Mouse (Mus musculus) intestine, embryonic 15.5 days (tissue): ENCODE measurements at regions not wholly inside any gene's neighbourhood (a gene's known extent, or its start where the extent isn't known, plus 50 kb on each side); places are given as distances from the start of the nearest gene placed in this dataset.
A peak's percentile ranks its signal among the peaks of the same experiment; 100 is the strongest.

ENCODE experiments used
- ATAC-seq: fragments of 200-750 bp; cut with Nextera tagmentation; 2 replicates; pipeline ENCODE4 v1.8.0; 2017; ENCODE audit warnings: moderate TSS enrichment, moderate library complexity
- H3K27ac ChIP-seq: fragments of 300-500 bp; sonication (generic); 2 replicates; pipeline ENCODE4 v1.5.1; 2015; ENCODE audit warnings: mild to moderate bottlenecking, inconsistent platforms
- H3K27me3 ChIP-seq: fragments of 300-500 bp; sonication (generic); replicated peaks from 2 replicates; pipeline ENCODE4 v1.6.1; 2015; ENCODE audit warnings: inconsistent platforms
- H3K36me3 ChIP-seq: fragments of 300-500 bp; sonication (generic); 2 replicates; pipeline ENCODE4 v1.6.1; 2015; ENCODE audit warnings: inconsistent platforms
- H3K4me1 ChIP-seq: fragments of 300-500 bp; sonication (generic); replicated peaks from 2 replicates; pipeline ENCODE4 v1.6.1; 2015; ENCODE audit warnings: inconsistent platforms
- H3K4me2 ChIP-seq: fragments of 300-500 bp; sonication (generic); replicated peaks from 2 replicates; pipeline ENCODE4 v1.6.1; 2015; ENCODE audit warnings: mild to moderate bottlenecking, inconsistent platforms
- H3K4me3 ChIP-seq: fragments of 300-500 bp; sonication (generic); replicated peaks from 2 replicates; pipeline ENCODE4 v1.5.1; 2015; ENCODE audit warnings: inconsistent platforms
- H3K9ac ChIP-seq: fragments of 300-500 bp; sonication (generic); 2 replicates; pipeline ENCODE4 v1.6.1; 2015; ENCODE audit warnings: inconsistent platforms
- H3K9me3 ChIP-seq: fragments of 300-500 bp; sonication (generic); 2 replicates; pipeline ENCODE4 v1.6.1; 2016; ENCODE audit warnings: inconsistent platforms
- WGBS: fragments of 180-500 bp; shearing (Covaris S2); methylation state at CpG from one replicate; pipeline ENCODE4 v1.1.7; 2015; 5-methylcytosine and 5-hydroxymethylcytosine counted together

GRCm38 (mm10) chr11:112988900-112989299, 206.9 kb downstream of the Sox9 start:
- 40% methylated on average over 1 of the region's 1 CpGs for WGBS
- no peak overlapping the region for H3K9ac ChIP-seq
- no peaks in the 10 kb centered on the region for H3K36me3 ChIP-seq
- peaks cover 18% of the 10 kb centered on the region for H3K4me1 ChIP-seq
- no peak overlapping the region for H3K27ac ChIP-seq
- no peak overlapping the region for H3K4me2 ChIP-seq
- no peak for ATAC-seq
- H3K4me3 ChIP-seq: no peak overlapping the region
- H3K27me3 ChIP-seq: no peaks in the 10 kb centered on the region
- no peaks in the 10 kb centered on the region for H3K9me3 ChIP-seq

DNA sequence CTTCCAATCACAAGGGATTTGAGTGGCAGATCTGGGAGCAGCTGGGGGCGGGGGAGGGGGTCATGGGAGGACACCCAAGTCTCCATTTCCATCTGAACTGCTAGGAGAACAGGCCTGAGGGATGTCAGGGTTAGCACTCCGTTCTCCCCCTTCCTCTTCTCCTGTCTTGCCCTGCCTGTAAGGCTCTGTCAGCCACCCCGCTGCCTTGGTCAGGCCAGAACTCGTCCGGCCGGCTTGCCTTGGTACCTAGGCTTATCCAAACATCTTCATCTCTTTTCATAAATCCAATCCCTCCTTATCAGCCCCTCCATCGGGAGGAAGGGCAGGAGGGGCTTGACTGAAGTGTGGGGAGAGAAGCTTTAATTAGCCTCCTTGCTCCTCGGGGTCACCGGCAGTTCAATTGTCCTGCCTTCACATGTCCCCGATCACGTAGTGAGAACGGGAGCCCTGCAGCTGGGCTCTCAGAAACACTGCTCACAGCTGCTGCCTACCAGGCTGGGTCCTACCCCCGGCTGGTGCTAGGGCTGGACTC, 208.0 kb downstream of the Sox9 start:
- Histone ChIP-seq H3K4me3 (no peak overlapping the region), H3K9ac (no peak overlapping the region), H3K27me3 (no peaks in the 10 kb centered on the region), H3K4me2 (no peak overlapping the region), H3K4me1 (peaks cover 18% of the 10 kb centered on the region), H3K27ac (no peak overlapping the region), H3K36me3 (no peaks in the 10 kb centered on the region), H3K9me3 (no peaks in the 10 kb centered on the region)
- peak; percentile 55; the same call in 1 of the 2 replicates for ATAC-seq
- WGBS: 39% methylated on average over 13 of the region's 13 CpGs

DNA sequence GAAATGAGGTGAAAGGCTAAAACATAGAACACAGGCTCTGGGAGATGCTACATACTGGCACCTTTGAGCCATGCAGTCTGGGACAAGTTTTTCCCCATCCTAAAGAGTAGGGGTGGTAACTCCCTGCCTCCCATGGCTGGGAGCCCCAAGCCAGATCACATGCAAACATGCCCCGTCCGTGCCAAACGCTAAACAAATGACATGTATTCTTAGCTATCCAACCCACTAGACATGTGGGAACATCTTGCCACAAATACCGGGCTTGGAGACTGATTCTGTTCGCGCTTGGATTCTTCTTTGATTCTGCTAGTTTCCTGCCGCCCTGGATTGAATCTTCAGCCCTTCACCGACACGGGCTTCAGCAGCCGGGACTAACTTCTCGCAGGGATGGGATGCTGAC, 208.7 kb downstream of the Sox9 start:
- no peak overlapping the region for H3K4me3 ChIP-seq
- 87% methylated on average over 11 of the region's 11 CpGs for WGBS
- no peak for ATAC-seq
- H3K9me3 ChIP-seq: no peaks in the 10 kb centered on the region
- H3K4me2 ChIP-seq: no peak overlapping the region
- H3K4me1 ChIP-seq: peaks cover 18% of the 10 kb centered on the region
- H3K9ac ChIP-seq: no peak overlapping the region
- H3K36me3 ChIP-seq: no peaks in the 10 kb centered on the region
- no peak overlapping the region for H3K27ac ChIP-seq
- H3K27me3 ChIP-seq: no peaks in the 10 kb centered on the region

DNA sequence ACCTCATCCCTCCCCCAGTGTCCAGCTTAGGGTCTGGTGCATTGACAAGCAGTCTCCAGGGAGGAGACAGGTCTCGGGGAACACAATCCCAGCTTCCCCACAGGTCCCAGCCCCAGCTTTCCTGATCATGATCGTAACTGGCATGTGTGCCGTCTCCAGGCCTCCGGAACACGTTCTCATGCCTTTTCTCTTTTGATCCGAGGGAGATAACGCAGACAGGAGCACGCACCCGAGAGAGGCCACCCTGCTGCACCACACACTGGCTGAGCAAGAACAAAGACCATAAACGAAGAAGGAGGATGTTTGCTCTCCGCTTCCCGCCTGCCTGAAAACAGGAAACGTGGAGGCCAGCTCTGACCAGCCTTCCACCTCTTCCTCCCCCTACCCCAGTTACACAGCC, 209.8 kb downstream of the Sox9 start:
- no peak overlapping the region for H3K9ac ChIP-seq
- H3K36me3 ChIP-seq: no peaks in the 10 kb centered on the region
- H3K4me3 ChIP-seq: no peak overlapping the region
- no peaks in the 10 kb centered on the region for H3K27me3 ChIP-seq
- peaks cover 18% of the 10 kb centered on the region for H3K4me1 ChIP-seq
- WGBS: 24% methylated on average over 13 of the region's 13 CpGs
- peak overlapping the region; percentile 14; the same call in 1 of the 2 replicates for H3K4me2 ChIP-seq
- H3K9me3 ChIP-seq: no peaks in the 10 kb centered on the region
- H3K27ac ChIP-seq: no peak overlapping the region
- peak; percentile 78 for ATAC-seq

GRCm38 (mm10) chr11:112998777-112999583, 217.0 kb downstream of the Sox9 start:
- no peak overlapping the region for H3K9ac ChIP-seq
- H3K27me3 ChIP-seq: no peaks in the 10 kb centered on the region
- WGBS: 44% methylated on average over 5 of the region's 5 CpGs
- no peak overlapping the region for H3K27ac ChIP-seq
- ATAC-seq: peak; percentile 34; the same call in 1 of the 2 replicates
- H3K9me3 ChIP-seq: no peaks in the 10 kb centered on the region
- H3K4me2 ChIP-seq: no peak overlapping the region
- no peaks in the 10 kb centered on the region for H3K36me3 ChIP-seq
- no peak overlapping the region for H3K4me3 ChIP-seq
- H3K4me1 ChIP-seq: 0 out of 2 replicates have a peak, but pooled peaks cover 4% of the 10 kb centered on the region

DNA sequence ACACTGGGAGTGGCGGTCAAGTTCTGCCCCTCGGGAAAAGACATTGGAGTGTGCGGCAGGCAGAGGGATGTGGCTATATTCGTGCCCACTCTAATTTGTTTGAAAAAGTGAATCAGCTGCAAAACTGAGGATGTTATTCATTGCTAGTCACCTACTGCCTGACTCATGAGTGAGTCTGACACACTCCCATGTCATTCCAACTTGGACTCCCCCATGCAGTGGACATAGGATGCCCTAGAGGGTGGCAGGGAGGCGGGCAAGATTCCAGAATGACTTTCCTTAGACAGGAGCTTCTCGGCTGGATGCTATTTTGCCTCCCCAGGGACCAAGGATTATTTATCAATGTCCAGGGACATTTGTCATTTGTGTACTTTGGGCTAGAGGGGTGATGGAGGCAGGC, 219.0 kb downstream of the Sox9 start:
- Histone ChIP-seq H3K4me3 (no peak overlapping the region), H3K9ac (no peak overlapping the region), H3K27ac (no peak overlapping the region), H3K9me3 (no peaks in the 10 kb centered on the region), H3K4me1 (0 out of 2 replicates have a peak, but pooled peaks cover 4% of the 10 kb centered on the region), H3K4me2 (no peak overlapping the region), H3K36me3 (no peaks in the 10 kb centered on the region), H3K27me3 (no peaks in the 10 kb centered on the region)
- ATAC-seq: no peak
- WGBS: 84% methylated on average over 6 of the region's 6 CpGs

DNA sequence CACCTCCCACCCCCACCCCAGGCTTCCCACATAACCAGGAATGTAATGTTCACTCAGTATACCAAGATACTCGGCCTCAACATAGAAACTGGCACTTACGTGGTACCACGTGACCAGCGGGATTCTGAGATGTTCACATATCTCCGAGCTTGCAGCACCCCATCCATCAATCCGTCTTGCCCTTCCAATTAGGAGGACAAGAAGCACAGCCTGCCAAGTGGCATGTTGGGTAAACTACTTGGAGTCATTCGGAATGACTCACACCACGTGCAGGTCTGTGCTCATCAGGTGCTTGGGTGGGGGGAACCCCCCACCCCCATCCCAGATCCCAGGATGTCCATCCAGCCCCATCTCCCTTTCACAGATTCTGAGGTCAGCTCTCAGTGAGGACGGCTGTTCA, 223.9 kb downstream of the Sox9 start:
- no peaks in the 10 kb centered on the region for H3K36me3 ChIP-seq
- H3K27me3 ChIP-seq: no peaks in the 10 kb centered on the region
- H3K4me1 ChIP-seq: no peaks in the 10 kb centered on the region
- H3K27ac ChIP-seq: no peak overlapping the region
- H3K4me2 ChIP-seq: no peak overlapping the region
- H3K9me3 ChIP-seq: no peaks in the 10 kb centered on the region
- no peak overlapping the region for H3K4me3 ChIP-seq
- ATAC-seq: no peak
- 67% methylated on average over 9 of the region's 9 CpGs for whole genome bisulfite sequencing
- H3K9ac ChIP-seq: no peak overlapping the region

DNA sequence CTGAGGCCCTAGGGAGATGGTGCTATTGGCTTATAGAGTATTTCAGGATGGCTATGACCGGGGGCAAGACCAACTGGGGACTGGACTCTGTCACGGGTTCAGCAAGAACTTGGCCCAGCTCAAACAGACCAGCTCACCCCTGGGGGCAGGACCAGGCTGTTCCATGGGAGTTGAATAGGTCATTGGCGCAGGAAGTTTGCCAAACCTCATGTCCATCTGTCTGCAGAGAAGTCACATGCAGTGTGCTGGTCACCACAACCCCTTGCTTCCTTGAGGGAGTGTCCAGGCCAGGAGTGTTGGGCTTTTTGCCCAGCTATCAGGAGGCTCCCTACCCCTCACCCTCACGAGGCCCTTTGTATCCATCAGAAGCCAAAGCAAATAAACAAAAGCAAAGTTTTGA, 226.5 kb downstream of the Sox9 start:
- ATAC-seq: no peak
- Histone ChIP-seq H3K4me2 (no peak overlapping the region), H3K27ac (no peak overlapping the region), H3K27me3 (no peaks in the 10 kb centered on the region), H3K4me3 (no peak overlapping the region), H3K9me3 (no peaks in the 10 kb centered on the region), H3K36me3 (no peaks in the 10 kb centered on the region), H3K9ac (no peak overlapping the region), H3K4me1 (no peaks in the 10 kb centered on the region)
- 74% methylated on average over 4 of the region's 4 CpGs for WGBS

GRCm38 (mm10) chr11:113009376-113009775, 227.4 kb downstream of the Sox9 start:
- H3K27ac ChIP-seq: no peak overlapping the region
- 87% methylated on average over 6 of the region's 6 CpGs for WGBS
- no peak overlapping the region for H3K4me2 ChIP-seq
- no peak for ATAC-seq
- H3K27me3 ChIP-seq: no peaks in the 10 kb centered on the region
- no peaks in the 10 kb centered on the region for H3K9me3 ChIP-seq
- H3K4me3 ChIP-seq: no peak overlapping the region
- H3K4me1 ChIP-seq: no peaks in the 10 kb centered on the region
- H3K36me3 ChIP-seq: no peaks in the 10 kb centered on the region
- no peak overlapping the region for H3K9ac ChIP-seq

DNA sequence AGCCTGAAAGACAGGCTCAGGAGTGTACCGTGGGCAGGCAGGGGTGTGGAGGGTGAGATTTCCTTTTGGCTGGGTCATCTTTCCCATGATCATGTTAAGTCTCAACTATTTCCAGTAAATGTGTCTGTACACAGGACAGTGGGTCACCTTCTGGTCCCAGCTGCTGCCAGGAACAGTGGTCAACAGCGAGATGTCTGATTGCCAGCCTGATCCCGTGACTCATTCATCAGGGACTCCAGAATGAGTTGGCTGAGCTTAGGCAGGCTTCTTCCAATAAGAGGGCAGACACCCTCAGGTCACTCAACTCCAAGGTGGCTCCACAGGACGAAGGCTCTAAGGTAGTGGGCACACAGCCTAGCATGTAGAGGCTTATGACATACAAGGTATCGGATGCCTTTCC, 228.9 kb downstream of the Sox9 start:
- ATAC-seq: no peak
- no peak overlapping the region for H3K4me2 ChIP-seq
- 87% methylated on average over 5 of the region's 5 CpGs for WGBS
- no peaks in the 10 kb centered on the region for H3K9me3 ChIP-seq
- no peaks in the 10 kb centered on the region for H3K36me3 ChIP-seq
- H3K27me3 ChIP-seq: no peaks in the 10 kb centered on the region
- H3K27ac ChIP-seq: no peak overlapping the region
- peaks cover 3% of the 10 kb centered on the region; the same call in 1 of the 2 replicates for H3K4me1 ChIP-seq
- H3K4me3 ChIP-seq: no peak overlapping the region
- H3K9ac ChIP-seq: no peak overlapping the region

GRCm38 (mm10) chr11:113014186-113015010, 232.4 kb downstream of the Sox9 start:
- no peak for ATAC-seq
- Histone ChIP-seq H3K4me2 (no peak overlapping the region), H3K4me1 (peaks cover 6% of the 10 kb centered on the region; the same call in 1 of the 2 replicates), H3K27me3 (no peaks in the 10 kb centered on the region), H3K36me3 (no peaks in the 10 kb centered on the region), H3K9me3 (no peaks in the 10 kb centered on the region), H3K27ac (no peak overlapping the region), H3K9ac (no peak overlapping the region), H3K4me3 (no peak overlapping the region)
- WGBS: 59% methylated on average over 10 of the region's 10 CpGs

GRCm38 (mm10) chr11:113015686-113016304, 233.8 kb downstream of the Sox9 start:
- H3K9ac ChIP-seq: no peak overlapping the region
- no peaks in the 10 kb centered on the region for H3K36me3 ChIP-seq
- no peak overlapping the region for H3K27ac ChIP-seq
- H3K27me3 ChIP-seq: no peaks in the 10 kb centered on the region
- 61% methylated on average over 13 of the region's 13 CpGs for WGBS
- no peak overlapping the region for H3K4me3 ChIP-seq
- peaks cover 6% of the 10 kb centered on the region; the same call in 1 of the 2 replicates for H3K4me1 ChIP-seq
- no peaks in the 10 kb centered on the region for H3K9me3 ChIP-seq
- ATAC-seq: no peak
- no peak overlapping the region for H3K4me2 ChIP-seq
